Mouse (Mus musculus): ENCODE measurements at regions not wholly inside any gene's neighbourhood (a gene's known extent, or its start where the extent isn't known, plus 50 kb on each side); places are given as distances from the start of the nearest gene placed in this dataset.

- no peak for DNase-seq (ENCODE audit: extremely low spot score, low spot score)
Observed at GRCm38 (mm10) chr2:8296001-8296400, 786.6 kb upstream of the Celf2 start.

- DNase-seq (ENCODE audit: extremely low spot score, low spot score) = no peak
Observed at GRCm38 (mm10) chr2:8291357-8291756, 782.0 kb upstream of the Celf2 start.

- DNase-seq (ENCODE audit: extremely low spot score, low spot score) = no peak
Observed at GRCm38 (mm10) chr2:8287403-8287802, 778.0 kb upstream of the Celf2 start.

GRCm38 (mm10) chr2:8276127-8276773, 766.9 kb upstream of the Celf2 start:
- no peak for DNase-seq (ENCODE audit: extremely low spot score, low spot score)
